Mouse (Mus musculus) stomach, embryonic 14.5 days (tissue): ENCODE data around the gene Ctdnep1. TPM values are rescaled to one million over a fixed set of nuclear protein-coding genes. Genes with fewer than 3 reads are reported as not detected.

Experiments
- ATAC-seq: fragments of 200-750 bp; cut with Nextera tagmentation; 2 replicates; pipeline ENCODE4 v1.8.0; 2017; ENCODE audit warnings: low read depth, moderate TSS enrichment; ENCODE audit not compliant: insufficient number of reproducible peaks, insufficient read depth, low FRiP score
- H3K27ac ChIP-seq: fragments of 300-500 bp; sonication (generic); 2 replicates; pipeline ENCODE4 v1.5.1; 2014; ENCODE audit warnings: mild to moderate bottlenecking, low read length, moderate library complexity, mixed read lengths
- H3K27me3 ChIP-seq: fragments of 300-500 bp; sonication (generic); 2 replicates; pipeline ENCODE4 v1.6.1; 2014; ENCODE audit warnings: low read length, control low read depth, mixed read lengths; ENCODE audit not compliant: control insufficient read depth, insufficient read depth
- H3K36me3 ChIP-seq: fragments of 300-500 bp; sonication (generic); 2 replicates; pipeline ENCODE4 v1.6.1; 2014; ENCODE audit warnings: mild to moderate bottlenecking, control low read depth, low read length, moderate library complexity, mixed read lengths; ENCODE audit not compliant: control insufficient read depth, insufficient read depth
- H3K4me1 ChIP-seq: fragments of 300-500 bp; sonication (generic); 2 replicates; pipeline ENCODE4 v1.6.1; 2014; ENCODE audit warnings: low read length, control low read depth, mixed read lengths; ENCODE audit not compliant: control insufficient read depth, insufficient read depth
- H3K4me2 ChIP-seq: fragments of 300-500 bp; sonication (generic); replicated peaks from 2 replicates; pipeline ENCODE4 v1.6.1; 2014; ENCODE audit warnings: low read depth, low read length, control low read depth
- H3K4me3 ChIP-seq: fragments of 300-500 bp; sonication (generic); 2 replicates; pipeline ENCODE4 v1.5.1; 2014; ENCODE audit warnings: low read depth, low read length, control low read depth
- H3K9ac ChIP-seq: fragments of 300-500 bp; sonication (generic); replicated peaks from 2 replicates; pipeline ENCODE4 v1.6.1; 2014; ENCODE audit warnings: low read depth, mild to moderate bottlenecking, control low read depth, low read length, moderate library complexity, mixed read lengths
- H3K9me3 ChIP-seq: fragments of 300-500 bp; sonication (generic); 2 replicates; pipeline ENCODE4 v1.6.1; 2016; ENCODE audit warnings: low read depth, low read length, control low read depth; ENCODE audit not compliant: control insufficient read depth
- WGBS: fragments of 180-500 bp; shearing (Covaris S2); extraction: QIAGEN DNeasy Blood & Tissue Kit; methylation state at CpG from one replicate; pipeline ENCODE4 v1.1.7; 2014; 5-methylcytosine and 5-hydroxymethylcytosine counted together
- polyA plus RNA-seq: library from polyadenylated mRNA; unstranded; fragments of >200 nt; fragmentation: Nextera tagmentation; extraction: Ambion mirVana; gene quantifications from 2 replicates; pipeline ENCODE4 v1.2.1, GENCODE M21; 2014

Gene Ctdnep1
- polyA plus RNA-seq, result 27.2 and 29.5 TPM in 2 replicates

GRCm38 (mm10) chr11:69981141-69981762 lies at the start of gene Ctdnep1:
Ctdnep1 (plus strand) TSS chr11:69981156.
- peaks cover 30% of the 10 kb centered on the region for H3K36me3 ChIP-seq
- no peak for ATAC-seq
- no peaks in the 10 kb centered on the region for H3K9me3 ChIP-seq
- peak within 1 kb of the TSS; percentile 85 for H3K4me3 ChIP-seq
- H3K4me1 ChIP-seq, result peaks cover 16% of the 10 kb centered on the region; the same call in 1 of the 2 replicates
- H3K9ac ChIP-seq, result peak within 1 kb of the TSS; percentile 90
- peak within 1 kb of the TSS; percentile 99 for H3K27ac ChIP-seq
- under 1% methylated on average over 43 of the region's 43 CpGs for WGBS
- H3K4me2 ChIP-seq, result peak within 1 kb of the TSS; percentile 81
- no peaks in the 10 kb centered on the region for H3K27me3 ChIP-seq

GRCm38 (mm10) chr11:69931769-69932168 lies 49.2 kb upstream of the Ctdnep1 start:
- whole genome bisulfite sequencing, result 69% methylated on average over 8 of the region's 8 CpGs
- H3K4me2 ChIP-seq, result no peak overlapping the region
- no peak overlapping the region for H3K27ac ChIP-seq
- H3K27me3 ChIP-seq, result no peaks in the 10 kb centered on the region
- H3K4me3 ChIP-seq, result no peak overlapping the region
- H3K9me3 ChIP-seq, result no peaks in the 10 kb centered on the region
- no peaks in the 10 kb centered on the region for H3K36me3 ChIP-seq
- H3K4me1 ChIP-seq, result peaks cover 11% of the 10 kb centered on the region; the same call in 1 of the 2 replicates
- no peak for ATAC-seq
- H3K9ac ChIP-seq, result no peak overlapping the region

- H3K9ac ChIP-seq, result no peak overlapping the region
- H3K27me3 ChIP-seq, result no peaks in the 10 kb centered on the region
- ATAC-seq, result no peak
- H3K4me3 ChIP-seq, result no peak overlapping the region
- H3K4me2 ChIP-seq, result no peak overlapping the region
- peaks cover 16% of the 10 kb centered on the region; the same call in 1 of the 2 replicates for H3K4me1 ChIP-seq
- 34% methylated on average over 3 of the region's 3 CpGs for WGBS
- no peak overlapping the region for H3K27ac ChIP-seq
- no peaks in the 10 kb centered on the region for H3K36me3 ChIP-seq
- no peaks in the 10 kb centered on the region for H3K9me3 ChIP-seq
Observed at GRCm38 (mm10) chr11:69932254-69932653, 48.7 kb upstream of the Ctdnep1 start.

GRCm38 (mm10) chr11:69933066-69933465 lies 47.9 kb upstream of the Ctdnep1 start:
- H3K27ac ChIP-seq, result no peak overlapping the region
- no peak for ATAC-seq
- no peaks in the 10 kb centered on the region for H3K9me3 ChIP-seq
- no peak overlapping the region for H3K4me3 ChIP-seq
- no peak overlapping the region for H3K9ac ChIP-seq
- no peaks in the 10 kb centered on the region for H3K27me3 ChIP-seq
- H3K4me1 ChIP-seq, result peaks cover 16% of the 10 kb centered on the region; the same call in 1 of the 2 replicates
- no peak overlapping the region for H3K4me2 ChIP-seq
- 66% methylated on average over 4 of the region's 4 CpGs for WGBS
- H3K36me3 ChIP-seq, result no peaks in the 10 kb centered on the region

GRCm38 (mm10) chr11:69934169-69934568 lies 46.8 kb upstream of the Ctdnep1 start:
- H3K27ac ChIP-seq, result no peak overlapping the region
- 1% methylated on average over 18 of the region's 18 CpGs for whole genome bisulfite sequencing
- no peaks in the 10 kb centered on the region for H3K9me3 ChIP-seq
- peak overlapping the region; percentile 34 for H3K4me2 ChIP-seq
- H3K36me3 ChIP-seq, result no peaks in the 10 kb centered on the region
- no peak overlapping the region for H3K9ac ChIP-seq
- ATAC-seq, result peak; percentile 64
- H3K4me1 ChIP-seq, result peaks cover 16% of the 10 kb centered on the region; the same call in 1 of the 2 replicates
- H3K27me3 ChIP-seq, result no peaks in the 10 kb centered on the region
- peak overlapping the region; percentile 5; the same call in 1 of the 2 replicates for H3K4me3 ChIP-seq

GRCm38 (mm10) chr11:69934681-69935080 lies 46.3 kb upstream of the Ctdnep1 start:
- no peak overlapping the region for H3K27ac ChIP-seq
- WGBS, result 13% methylated on average over 6 of the region's 6 CpGs

GRCm38 (mm10) chr11:69935137-69935879 lies 45.6 kb upstream of the Ctdnep1 start, which contains the start of gene Ybx2:
Ybx2 (plus strand) TSS chr11:69935796.
- Histone ChIP-seq H3K9me3 (no peaks in the 10 kb centered on the region), H3K36me3 (no peaks in the 10 kb centered on the region), H3K4me1 (peaks cover 16% of the 10 kb centered on the region; the same call in 1 of the 2 replicates), H3K4me3 (peak within 1 kb of the TSS; percentile 54), H3K4me2 (peak within 1 kb of the TSS; percentile 99), H3K9ac (peak within 1 kb of the TSS; percentile 48; the same call in 1 of the 2 replicates), H3K27ac (no peak within 1 kb of the TSS), H3K27me3 (no peaks in the 10 kb centered on the region)
- WGBS, result 2% methylated on average over 51 of the region's 62 CpGs
- peak; percentile 91 for ATAC-seq

More at GRCm38 (mm10) chr11:69934681-69935080, 46.3 kb upstream of the Ctdnep1 start:
- peak overlapping the region; percentile 54; the same call in 1 of the 2 replicates for H3K4me3 ChIP-seq
- no peak for ATAC-seq
- H3K9me3 ChIP-seq, result no peaks in the 10 kb centered on the region
- H3K4me1 ChIP-seq, result peaks cover 16% of the 10 kb centered on the region; the same call in 1 of the 2 replicates
- H3K36me3 ChIP-seq, result no peaks in the 10 kb centered on the region
- H3K4me2 ChIP-seq, result peak overlapping the region; percentile 99
- no peaks in the 10 kb centered on the region for H3K27me3 ChIP-seq
- H3K9ac ChIP-seq, result no peak overlapping the region

- WGBS, result under 1% methylated on average over 25 of the region's 30 CpGs
- peak overlapping the region; percentile 48; the same call in 1 of the 2 replicates for H3K9ac ChIP-seq
- no peaks in the 10 kb centered on the region for H3K27me3 ChIP-seq
- no peaks in the 10 kb centered on the region for H3K36me3 ChIP-seq
- ATAC-seq, result no peak
- H3K4me2 ChIP-seq, result peak overlapping the region; percentile 99
- peaks cover 16% of the 10 kb centered on the region; the same call in 1 of the 2 replicates for H3K4me1 ChIP-seq
- peak overlapping the region; percentile 54 for H3K4me3 ChIP-seq
- no peaks in the 10 kb centered on the region for H3K9me3 ChIP-seq
- no peak overlapping the region for H3K27ac ChIP-seq
Observed at GRCm38 (mm10) chr11:69936156-69936555, 44.8 kb upstream of the Ctdnep1 start.
